ENCODE assay signal across 29 mouse cellular contexts in genomic region chr7:80154689-80155088, GRCm38 (mm10). TPM values are rescaled to one million over a fixed set of nuclear protein-coding genes. Genes with fewer than 3 reads are reported as not detected.
A peak's percentile ranks its signal among the peaks of the same experiment; 100 is the strongest.
DNase-seq lines count a peak whose midpoint lies in the region; ATAC-seq and TF ChIP-seq lines count a peak whose summit lies in the region.
"Had no signal": no experiment of that assay in that cellular context is flagged by ENCODE, and none has a peak within 500 bp of the region (broad histone marks: within the 10 kb centered on the region; RNA-seq: fewer than 3 reads in every experiment).

No protein-coding gene starts in this region.

- H3K27me3 ChIP-seq in spleen, adult 2 months (ENCODE audit: control insufficient read depth, insufficient read depth, low read length), result no peaks in the 10 kb centered on the region
- no peaks in the 10 kb centered on the region for H3K27me3 ChIP-seq in splenic B cell, adult 2 months (ENCODE audit: control insufficient read depth, insufficient read depth, low read length, poor library complexity, severe bottlenecking)
- H3K27me3 ChIP-seq in intestine, embryonic 15.5 days (replicated peaks), result no peaks in the 10 kb centered on the region
- H3K27me3 ChIP-seq: hindbrain, embryonic 13.5 days; limb, embryonic 12.5 days; lung, embryonic 15.5 days; neural tube, embryonic 12.5 days had no signal

- H3K36me3 ChIP-seq in spleen, adult 2 months (ENCODE audit: control insufficient read depth, insufficient read depth, low read length), result no peaks in the 10 kb centered on the region
- no peaks in the 10 kb centered on the region for H3K36me3 ChIP-seq in splenic B cell, adult 2 months (ENCODE audit: control insufficient read depth, insufficient read depth, low read length, poor library complexity, severe bottlenecking)
- no peaks in the 10 kb centered on the region for H3K36me3 ChIP-seq in intestine, embryonic 15.5 days
- H3K36me3 ChIP-seq: heart, embryonic 10.5 days; hindbrain, embryonic 13.5 days; limb, embryonic 12.5 days; lung, embryonic 15.5 days; neural tube, embryonic 12.5 days had no signal

- no peak overlapping the region for H3K4me2 ChIP-seq in intestine, embryonic 15.5 days (replicated peaks)
- H3K4me2 ChIP-seq: hindbrain, embryonic 13.5 days; limb, embryonic 12.5 days; lung, embryonic 15.5 days; neural tube, embryonic 12.5 days had no signal

- H3K9ac ChIP-seq in intestine, embryonic 15.5 days, result no peak overlapping the region
- H3K9ac ChIP-seq: forebrain, postnatal 0 days; hindbrain, embryonic 13.5 days; limb, embryonic 12.5 days; liver, embryonic 14.5 days; lung, embryonic 15.5 days; neural tube, embryonic 12.5 days had no signal

- H3K4me1 ChIP-seq in spleen, adult 2 months (ENCODE audit: control insufficient read depth, insufficient read depth, insufficient read length), result peaks cover 18% of the 10 kb centered on the region
- H3K4me1 ChIP-seq in intestine, embryonic 15.5 days (replicated peaks), result peaks cover 8% of the 10 kb centered on the region; the same call in 1 of the 2 replicates

- WGBS in spleen, adult 2 months, result 33% methylated on average over 3 of the region's 3 CpGs
- 72% methylated on average over 3 of the region's 3 CpGs for WGBS in intestine, embryonic 15.5 days

- no peak for TF ChIP-seq CTCF in spleen, adult 2 months (IDR thresholded peaks at IDR 0.05; ENCODE audit: extremely low read depth, insufficient read depth, insufficient read length, insufficient replicate concordance)

- H3K27ac ChIP-seq in spleen, adult 2 months (ENCODE audit: insufficient read depth, low read length), result peak overlapping the region; percentile 67; the same call in 1 of the 2 replicates
- no peak overlapping the region for H3K27ac ChIP-seq in intestine, embryonic 15.5 days
- H3K27ac ChIP-seq: heart, embryonic 10.5 days; hindbrain, embryonic 13.5 days; layer of hippocampus, adult 2 months; left cerebral cortex, adult 2 months; limb, embryonic 12.5 days; liver, embryonic 14.5 days; lung, embryonic 15.5 days; neural tube, embryonic 12.5 days; stomach, postnatal 0 days had no signal

- no peak overlapping the region for H3K4me3 ChIP-seq in spleen, adult 2 months (ENCODE audit: extremely low read depth, insufficient read depth, insufficient read length)
- no peak overlapping the region for H3K4me3 ChIP-seq in intestine, embryonic 15.5 days (replicated peaks)
- H3K4me3 ChIP-seq: erythroblast, embryonic 14.5 days; heart, embryonic 10.5 days; hindbrain, embryonic 13.5 days; layer of hippocampus, adult 2 months; left cerebral cortex, adult 2 months; limb, embryonic 12.5 days; lung, embryonic 15.5 days; neural tube, embryonic 12.5 days had no signal

- peak; percentile 63 to 74; a peak in 3 of 4 replicates for ATAC-seq in hematopoietic stem cell, adult 5-6 weeks (replicated peaks in 1 of 2; ENCODE audit: insufficient read depth in 1 of 2, low FRiP score in 2 of 2, low TSS enrichment in 1 of 2, low read depth in 1 of 2, poor library complexity in 2 of 2, severe bottlenecking in 2 of 2)
- ATAC-seq in intestine, embryonic 15.5 days, result no peak
- ATAC-seq: forebrain, postnatal 0 days; intestine, postnatal 0 days had no signal

- no peaks in the 10 kb centered on the region for H3K9me3 ChIP-seq in intestine, embryonic 15.5 days
- H3K9me3 ChIP-seq: heart, embryonic 10.5 days; hindbrain, embryonic 13.5 days; lung, embryonic 15.5 days; neural tube, embryonic 12.5 days had no signal

- TF ChIP-seq POLR2A in spleen, adult 2 months (IDR thresholded peaks at IDR 0.05; ENCODE audit: low read depth, low read length), result no peak

- DNase-seq in spleen, adult 2 months (ENCODE audit: low read depth in 1 of 2, low spot score in 2 of 2), result peak in 1 of 2 experiments; percentile 31
- no peak for DNase-seq in spleen, adult 18-20 months
- DNase-seq in MEL-GATA-1-ER (ENCODE audit: extremely low read depth, low read depth), result peak; percentile 63
- peak; percentile 55 for DNase-seq in splenic B cell, adult 2 months (ENCODE audit: low read depth, low spot score)
- DNase-seq in urinary bladder, adult 2 months (ENCODE audit: low spot score), result no peak
- DNase-seq: adrenal gland, postnatal 25 days; cerebellum, adult 18-20 months; cerebellum, postnatal 10 days; forebrain, postnatal 0 days; heart, postnatal 36 days; kidney, postnatal 25 days; lung, postnatal 4 days; midbrain, embryonic 14.5 days; right cerebral cortex, postnatal 4 days; thymus, adult 2 months; thymus, postnatal 36 days had no signal

RNA-seq across cellular contexts. Expression of gene Sema4b, which starts 32.0 kb away (rescaled TPM):
- 69.5 and 81.3 TPM in 2 replicates for polyA plus RNA-seq in spleen, adult 2 months (2012; rRNA removed)
- 9.2 and 11.4 TPM in 2 replicates for total RNA-seq in hematopoietic stem cell, adult 5-6 weeks (2017)
- polyA plus RNA-seq in intestine, embryonic 15.5 days (2015; fragmentation: Nextera tagmentation; extraction: Ambion mirVana), result 16.8 and 16.9 TPM in 2 replicates
- polyA plus RNA-seq in urinary bladder, adult 2 months (2012; rRNA removed), result 15.8 and 27.2 TPM in 2 replicates

RNA-seq across cellular contexts. Expression of gene Idh2, which starts 39.5 kb away (rescaled TPM):
- polyA plus RNA-seq in spleen, adult 2 months (2012; rRNA removed), result 52.6 and 54.0 TPM in 2 replicates
- total RNA-seq in hematopoietic stem cell, adult 5-6 weeks (2017), result 180 and 242 TPM in 2 replicates
- 520 and 568 TPM in 2 replicates for polyA plus RNA-seq in intestine, embryonic 15.5 days (2015; fragmentation: Nextera tagmentation; extraction: Ambion mirVana)
- polyA plus RNA-seq in urinary bladder, adult 2 months (2012; rRNA removed), result 86.8 and 101 TPM in 2 replicates

Comparison
In these comparisons a context has a peak if more than half of its experiments do, and no peak if none do; other contexts are left out.
1. DNase-seq: peak in MEL-GATA-1-ER (single experiment) and splenic B cell, adult 2 months (single experiment); none in spleen, adult 18-20 months (0 of 2) and urinary bladder, adult 2 months (single experiment).